Mouse (Mus musculus): ENCODE measurements around the gene 2310030G06Rik. TPM values are rescaled to one million over a fixed set of nuclear protein-coding genes. Genes with fewer than 3 reads are reported as not detected.
A peak's percentile ranks its signal among the peaks of the same experiment; 100 is the strongest.

The 2310030G06Rik gene
- polyA plus RNA-seq, 1 experiment from 2014 or later: 2.6 TPM

DNA sequence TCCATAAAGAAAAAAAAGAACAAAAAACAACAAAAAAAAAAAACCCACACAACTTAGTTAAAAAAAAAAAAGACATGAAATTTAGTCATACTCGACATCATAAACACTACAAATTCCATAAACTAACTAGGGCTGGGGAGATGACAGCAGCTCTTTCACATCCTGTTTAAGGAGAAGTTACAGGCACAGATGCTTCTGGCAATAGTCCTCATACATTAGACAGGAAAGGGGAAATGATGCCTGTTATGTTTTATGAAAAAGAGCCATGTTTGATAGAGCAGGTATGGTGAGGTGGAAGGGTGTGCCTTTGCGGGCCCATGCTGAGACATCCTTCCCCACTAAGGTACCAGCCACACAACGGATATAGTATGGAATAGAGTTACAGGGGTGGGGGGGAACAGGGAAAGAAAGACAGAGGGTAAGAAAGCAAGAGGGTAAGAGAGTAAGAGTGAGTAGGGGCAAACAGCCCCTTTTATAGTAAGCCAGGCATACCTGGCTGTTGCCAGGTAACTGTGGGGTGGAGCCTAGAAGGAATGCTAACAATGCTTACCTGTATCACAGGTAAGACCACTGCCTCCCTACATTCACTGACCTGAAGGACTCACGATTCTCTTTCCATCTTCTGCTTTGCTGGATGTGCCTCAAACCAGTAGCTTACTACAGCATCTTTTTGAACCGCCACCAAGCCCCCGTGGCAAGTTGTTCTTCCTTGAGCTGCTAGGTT, 15.3 kb upstream of the 2310030G06Rik start:
- no peak overlapping the region for H3K4me3 ChIP-seq
- WGBS: 65% methylated on average over 6 of the region's 6 CpGs
- H3K36me3 ChIP-seq: no peaks in the 10 kb centered on the region
- no peaks in the 10 kb centered on the region for H3K9me3 ChIP-seq (replicated peaks)
- no peak overlapping the region for H3K27ac ChIP-seq
- no peak for DNase-seq (ENCODE audit: low spot score)
- H3K4me1 ChIP-seq: no peaks in the 10 kb centered on the region
- H3K27me3 ChIP-seq (ENCODE audit: low read depth, poor library complexity, severe bottlenecking): no peaks in the 10 kb centered on the region

DNA sequence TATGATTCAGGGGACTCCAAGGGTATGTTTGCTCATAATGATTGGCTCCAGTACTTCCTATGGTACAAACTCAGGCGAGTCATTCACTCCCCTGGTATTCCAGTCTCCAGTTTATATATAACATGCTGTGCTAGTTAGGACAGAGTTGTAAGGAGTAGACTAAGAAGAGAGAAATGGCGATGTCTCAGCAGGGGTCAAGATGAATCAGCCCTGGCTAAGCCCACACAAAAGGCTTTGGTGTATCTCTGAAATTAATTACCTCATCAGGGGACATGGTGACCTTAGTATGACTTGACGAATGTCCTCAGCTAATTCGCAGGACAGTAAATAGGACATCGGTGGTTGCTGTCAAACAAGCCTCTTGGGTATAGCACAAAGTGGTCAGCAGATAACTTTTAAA, 10.4 kb upstream of the 2310030G06Rik start:
- H3K27ac ChIP-seq: no peak overlapping the region
- WGBS: 64% methylated on average over 5 of the region's 5 CpGs
- H3K4me3 ChIP-seq: no peak overlapping the region
- peaks cover 9% of the 10 kb centered on the region; the same call in 1 of the 2 replicates for H3K4me1 ChIP-seq
- H3K9me3 ChIP-seq (replicated peaks): no peaks in the 10 kb centered on the region
- H3K27me3 ChIP-seq (ENCODE audit: low read depth, poor library complexity, severe bottlenecking): peaks cover 18% of the 10 kb centered on the region
- no peak for DNase-seq (ENCODE audit: low spot score)
- no peaks in the 10 kb centered on the region for H3K36me3 ChIP-seq

DNA sequence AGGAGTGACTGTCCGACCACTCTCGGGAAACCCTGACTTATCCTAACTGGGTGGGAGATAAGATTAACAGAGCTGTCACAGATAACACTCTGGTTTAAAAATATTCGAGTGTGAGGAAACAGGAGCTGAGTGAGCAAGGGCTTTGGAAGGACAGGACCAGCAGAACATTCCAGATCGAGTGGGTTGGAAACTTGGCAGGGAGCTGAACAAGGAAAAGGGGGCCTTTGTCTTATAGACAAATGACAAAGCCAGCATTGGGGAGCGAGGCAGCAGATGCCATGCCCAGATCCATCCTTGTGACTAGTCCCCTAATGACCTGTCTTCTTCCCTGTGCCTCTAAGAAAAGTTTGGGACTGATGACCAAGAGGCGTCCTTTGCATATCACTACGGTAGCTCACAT, 7.6 kb upstream of the 2310030G06Rik start:
- no peaks in the 10 kb centered on the region for H3K9me3 ChIP-seq (replicated peaks)
- H3K36me3 ChIP-seq: no peaks in the 10 kb centered on the region
- no peak overlapping the region for H3K4me3 ChIP-seq
- peaks cover 13% of the 10 kb centered on the region for H3K4me1 ChIP-seq
- no peak for DNase-seq (ENCODE audit: low spot score)
- H3K27ac ChIP-seq: no peak overlapping the region
- WGBS: 78% methylated on average over 7 of the region's 7 CpGs
- H3K27me3 ChIP-seq (ENCODE audit: low read depth, poor library complexity, severe bottlenecking): peaks cover 28% of the 10 kb centered on the region

DNA sequence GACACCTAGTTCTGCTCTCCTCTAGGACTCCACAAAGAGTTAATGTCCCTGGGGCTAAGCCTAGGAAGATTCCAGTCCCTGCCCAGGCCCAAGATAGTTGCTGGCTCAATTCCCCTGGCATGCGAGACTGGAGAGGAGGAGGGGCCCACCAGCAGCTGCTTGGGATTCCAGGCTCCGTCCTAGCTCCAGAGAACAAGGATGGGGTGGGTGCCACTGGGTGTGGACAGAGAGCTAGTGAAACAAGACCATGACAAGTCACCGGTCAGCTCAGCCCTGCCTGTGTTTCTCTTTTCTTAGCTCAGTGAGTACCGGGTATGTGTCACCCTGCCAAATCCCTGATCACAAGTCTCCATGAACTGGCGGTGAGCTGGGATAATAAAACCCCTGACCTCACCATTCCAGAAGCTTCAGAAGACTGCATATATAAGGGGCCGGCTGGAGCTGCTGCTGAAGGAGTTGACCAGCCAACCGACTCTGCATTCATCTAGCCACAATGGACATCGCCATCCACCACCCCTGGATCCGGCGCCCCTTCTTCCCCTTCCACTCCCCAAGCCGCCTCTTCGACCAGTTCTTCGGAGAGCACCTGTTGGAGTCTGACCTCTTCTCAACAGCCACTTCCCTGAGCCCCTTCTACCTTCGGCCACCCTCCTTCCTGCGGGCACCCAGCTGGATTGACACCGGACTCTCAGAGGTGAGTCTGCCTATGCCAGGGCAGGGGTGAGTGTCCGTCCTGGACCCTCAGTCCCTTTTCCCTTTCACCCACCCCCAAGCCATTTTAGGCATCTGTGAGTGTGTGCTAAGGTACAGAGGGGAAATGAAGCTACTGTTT, 6.7 kb upstream of the 2310030G06Rik start:
- DNase-seq (ENCODE audit: low spot score): no peak

DNA sequence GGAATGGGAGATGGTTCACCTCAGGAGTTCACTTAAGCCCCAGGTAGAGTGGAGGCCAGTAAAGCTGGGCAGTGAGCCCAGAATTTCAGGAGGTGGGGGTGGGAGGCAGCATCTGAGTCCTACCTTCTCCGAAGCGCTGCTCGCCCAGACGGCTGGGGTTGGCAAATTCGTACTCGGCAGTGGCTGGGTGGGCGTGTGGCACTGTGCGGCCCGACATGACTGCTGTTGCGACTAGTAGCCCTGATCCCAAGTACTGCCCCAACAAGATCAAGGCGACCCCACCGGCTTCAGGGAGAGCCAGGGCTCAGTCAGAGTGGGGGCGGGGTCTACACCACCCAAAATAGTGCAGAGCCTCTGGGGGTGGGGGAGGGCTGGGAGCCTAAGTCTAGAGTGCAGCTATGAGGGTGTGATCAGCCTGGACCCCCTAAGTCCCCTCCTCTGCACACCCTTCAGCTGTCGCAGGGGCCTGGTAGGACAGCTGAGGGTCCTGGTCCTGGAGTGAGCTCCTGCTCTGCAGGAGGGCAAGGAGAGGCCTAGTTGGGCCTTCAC, 5.8 kb upstream of the 2310030G06Rik start, which contains the start of gene Hspb2:
Gene Hspb2, minus strand, starts transcription at position 301 of the 549 bp plus-strand sequence.
- no peaks in the 10 kb centered on the region for H3K9me3 ChIP-seq (replicated peaks)
- H3K36me3 ChIP-seq: no peaks in the 10 kb centered on the region
- DNase-seq (ENCODE audit: low spot score): no peak
- WGBS: 64% methylated on average over 14 of the region's 14 CpGs
- peaks cover 34% of the 10 kb centered on the region for H3K27me3 ChIP-seq (ENCODE audit: low read depth, poor library complexity, severe bottlenecking)
- H3K4me1 ChIP-seq: peaks cover 13% of the 10 kb centered on the region
- H3K4me3 ChIP-seq: no peak within 1 kb of the TSS
- H3K27ac ChIP-seq: peak within 1 kb of the TSS; percentile 23; the same call in 1 of the 2 replicates

More for the DNA sequence above, 6.7 kb upstream of the 2310030G06Rik start:
- Histone ChIP-seq H3K4me1 (peaks cover 13% of the 10 kb centered on the region), H3K27ac (no peak overlapping the region), H3K27me3 (ENCODE audit: low read depth, poor library complexity, severe bottlenecking) (peaks cover 28% of the 10 kb centered on the region), H3K36me3 (no peaks in the 10 kb centered on the region), H3K4me3 (no peak overlapping the region), H3K9me3 (replicated peaks) (no peaks in the 10 kb centered on the region)
- WGBS: 73% methylated on average over 17 of the region's 17 CpGs

DNA sequence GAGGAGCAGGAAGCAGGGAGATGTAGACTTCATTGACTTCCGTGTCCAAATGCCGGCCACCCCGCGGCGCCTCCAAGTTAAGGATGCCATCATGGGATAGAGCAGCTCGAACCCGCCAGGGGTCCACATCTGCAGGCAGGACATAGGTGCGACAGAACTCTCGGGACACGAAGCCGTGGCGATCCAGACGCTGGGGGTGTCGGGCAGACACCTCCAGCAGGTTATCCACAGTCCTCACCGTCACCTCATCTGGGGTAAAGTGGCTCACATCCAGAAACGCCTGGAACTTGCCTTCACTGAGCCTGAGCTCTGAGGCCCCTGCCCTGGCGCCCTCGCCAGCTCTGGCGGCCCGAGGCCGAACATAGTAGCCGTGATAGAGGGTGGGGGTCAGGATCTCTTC, 5.0 kb upstream of the 2310030G06Rik start, which contains the start of gene Cryab:
Gene Cryab, plus strand, starts transcription at position 3 of the 400 bp plus-strand sequence.
- Histone ChIP-seq H3K4me3 (no peak within 1 kb of the TSS), H3K36me3 (no peaks in the 10 kb centered on the region), H3K27me3 (ENCODE audit: low read depth, poor library complexity, severe bottlenecking) (peaks cover 42% of the 10 kb centered on the region), H3K27ac (peak within 1 kb of the TSS; percentile 23; the same call in 1 of the 2 replicates), H3K9me3 (replicated peaks) (no peaks in the 10 kb centered on the region), H3K4me1 (peaks cover 17% of the 10 kb centered on the region)
- 72% methylated on average over 22 of the region's 22 CpGs for WGBS
- DNase-seq (ENCODE audit: low spot score): no peak

DNA sequence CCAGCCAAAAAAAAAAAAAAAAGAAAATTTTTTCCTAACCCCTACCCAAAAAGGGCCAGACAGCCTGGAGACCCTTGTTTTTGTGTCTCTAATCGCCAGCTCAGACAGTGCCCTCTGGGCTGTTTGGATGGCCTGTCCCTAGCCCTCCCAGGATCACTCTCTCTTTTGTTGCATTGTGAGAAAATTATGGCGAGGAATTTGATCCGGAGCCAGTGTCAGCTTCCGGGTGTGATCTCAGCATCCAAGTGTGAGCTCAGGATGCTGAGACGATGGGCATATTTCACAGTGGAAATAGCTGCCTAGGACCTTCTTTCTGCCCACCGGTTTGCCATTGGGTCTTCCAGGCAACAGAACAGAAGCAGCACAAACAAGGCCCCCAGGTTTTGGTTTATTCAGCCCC, 4.4 kb upstream of the 2310030G06Rik start:
- no peak for DNase-seq (ENCODE audit: low spot score)
- Histone ChIP-seq H3K4me3 (no peak overlapping the region), H3K4me1 (peaks cover 23% of the 10 kb centered on the region), H3K9me3 (replicated peaks) (no peaks in the 10 kb centered on the region), H3K27me3 (ENCODE audit: low read depth, poor library complexity, severe bottlenecking) (peaks cover 48% of the 10 kb centered on the region), H3K36me3 (no peaks in the 10 kb centered on the region), H3K27ac (peak overlapping the region; percentile 23; the same call in 1 of the 2 replicates)
- 82% methylated on average over 6 of the region's 6 CpGs for WGBS

DNA sequence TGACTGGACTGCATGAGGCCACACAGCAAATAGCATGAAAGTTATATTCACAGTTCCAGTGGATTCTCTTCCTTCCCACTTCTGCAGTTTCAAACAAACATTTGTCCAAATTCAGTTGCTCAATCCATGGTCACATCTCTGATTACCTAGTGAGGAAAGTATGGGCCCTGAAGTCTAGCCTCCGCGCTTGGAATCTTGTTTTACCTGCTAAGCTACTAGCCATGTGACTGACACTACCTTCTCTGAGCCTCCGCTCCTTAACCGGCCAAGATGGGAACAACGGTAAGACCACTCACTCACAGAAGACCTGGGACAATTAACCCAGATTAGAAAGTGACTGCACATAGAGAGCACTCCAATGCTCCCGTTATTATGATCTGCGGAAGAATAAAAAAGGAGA, 530 bp downstream of the 2310030G06Rik start:
- Histone ChIP-seq H3K9me3 (replicated peaks) (no peaks in the 10 kb centered on the region), H3K27me3 (ENCODE audit: low read depth, poor library complexity, severe bottlenecking) (peaks cover 26% of the 10 kb centered on the region), H3K4me1 (peaks cover 10% of the 10 kb centered on the region), H3K36me3 (no peaks in the 10 kb centered on the region), H3K27ac (peak overlapping the region; percentile 64), H3K4me3 (peak overlapping the region; percentile 54)
- WGBS: 10% methylated on average over 7 of the region's 7 CpGs
- DNase-seq (ENCODE audit: low spot score): no peak

DNA sequence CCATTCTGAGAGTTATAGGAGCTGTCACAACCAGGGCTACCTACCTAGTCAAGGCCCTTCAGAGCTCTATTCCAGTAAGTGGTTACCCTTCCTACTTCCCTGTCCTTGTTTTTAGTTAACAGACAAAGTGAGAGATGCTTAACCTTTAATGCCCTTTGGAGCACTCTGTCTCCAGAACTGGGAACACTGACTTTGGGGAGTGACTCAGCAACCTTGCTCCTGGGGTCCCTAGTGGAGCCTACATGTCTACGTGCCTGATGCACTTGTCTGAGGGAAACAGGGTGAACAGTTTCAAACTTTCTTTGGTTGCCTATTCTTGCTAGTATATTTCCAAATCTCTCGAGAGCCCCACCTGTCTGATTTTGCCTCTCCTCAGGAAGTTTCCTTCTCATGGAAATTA, 3.6 kb downstream of the 2310030G06Rik start:
- 86% methylated on average over 2 of the region's 2 CpGs for WGBS
- H3K9me3 ChIP-seq (replicated peaks): no peaks in the 10 kb centered on the region
- H3K27me3 ChIP-seq (ENCODE audit: low read depth, poor library complexity, severe bottlenecking): peaks cover 25% of the 10 kb centered on the region
- no peak for DNase-seq (ENCODE audit: low spot score)
- no peak overlapping the region for H3K4me3 ChIP-seq
- H3K27ac ChIP-seq: no peak overlapping the region
- peaks cover 19% of the 10 kb centered on the region for H3K4me1 ChIP-seq
- no peaks in the 10 kb centered on the region for H3K36me3 ChIP-seq

DNA sequence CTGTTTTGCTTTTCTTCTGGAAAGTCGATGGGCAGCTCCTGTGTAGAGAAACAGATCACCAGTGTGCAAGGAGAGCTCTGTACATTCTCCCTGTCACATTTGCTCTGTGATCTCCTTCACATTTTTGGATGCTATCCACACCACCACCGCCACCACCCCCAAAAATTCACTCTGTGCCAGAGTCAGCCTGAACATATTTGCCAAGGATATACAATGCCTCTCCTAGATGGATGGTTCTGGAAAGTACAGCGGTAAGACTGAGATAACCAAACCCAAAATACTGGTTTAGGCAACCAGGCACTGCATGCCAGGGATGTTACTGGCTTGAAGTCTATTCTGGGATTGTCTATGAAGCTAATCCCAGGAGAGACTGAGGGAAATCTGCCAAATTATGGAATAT, 4.1 kb downstream of the 2310030G06Rik start:
- WGBS: 92% methylated on average over 3 of the region's 3 CpGs
- Histone ChIP-seq H3K36me3 (no peaks in the 10 kb centered on the region), H3K27ac (no peak overlapping the region), H3K4me3 (no peak overlapping the region), H3K27me3 (ENCODE audit: low read depth, poor library complexity, severe bottlenecking) (peaks cover 21% of the 10 kb centered on the region), H3K9me3 (replicated peaks) (no peaks in the 10 kb centered on the region), H3K4me1 (peaks cover 19% of the 10 kb centered on the region)
- no peak for DNase-seq (ENCODE audit: low spot score)

DNA sequence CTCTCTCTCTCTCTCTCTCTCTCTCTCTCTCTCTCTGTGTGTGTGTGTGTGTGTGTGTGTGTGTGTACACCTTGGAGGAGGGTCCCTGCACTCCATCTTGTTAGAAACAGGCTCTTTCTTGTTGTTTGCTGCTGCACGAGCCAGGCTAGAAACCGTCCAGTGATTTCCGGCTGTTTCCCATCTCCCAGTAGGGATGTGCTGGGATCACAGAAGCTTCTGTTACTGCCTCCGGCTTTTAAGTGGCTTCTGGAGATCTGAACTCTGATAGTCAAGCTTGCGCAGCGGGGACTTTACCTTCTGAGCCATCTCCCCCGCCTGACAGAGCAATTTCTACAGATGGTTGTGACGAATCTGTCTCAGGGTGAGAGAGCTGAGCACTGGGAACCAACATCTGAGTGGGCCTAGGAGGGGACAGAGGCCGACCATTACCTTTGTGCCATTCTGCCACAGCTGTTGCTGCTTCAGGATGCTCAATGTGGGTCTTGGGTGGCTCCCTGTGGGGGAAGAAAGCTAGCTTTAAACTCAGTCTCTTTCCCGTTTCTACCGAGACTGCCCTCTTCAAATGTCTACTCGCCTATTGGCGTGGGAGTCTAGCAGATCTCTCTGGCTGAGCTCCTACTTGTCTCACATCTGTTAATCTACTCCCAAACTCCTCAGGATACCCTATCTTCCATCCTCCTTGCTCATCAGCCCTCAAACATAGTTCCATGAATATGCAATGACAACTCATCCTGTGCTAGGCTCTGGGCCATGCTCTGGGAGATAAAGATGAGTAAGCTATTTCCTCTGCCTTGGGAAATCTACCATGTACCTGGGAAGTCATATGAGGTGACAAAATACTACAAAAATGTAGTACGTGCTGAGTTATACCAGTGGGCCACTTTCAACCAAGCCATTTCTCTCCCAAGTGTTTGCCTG, 5.2 kb downstream of the 2310030G06Rik start:
- Histone ChIP-seq H3K36me3 (no peaks in the 10 kb centered on the region), H3K9me3 (replicated peaks) (no peaks in the 10 kb centered on the region), H3K4me1 (peaks cover 13% of the 10 kb centered on the region), H3K27me3 (ENCODE audit: low read depth, poor library complexity, severe bottlenecking) (peaks cover 9% of the 10 kb centered on the region; the same call in 1 of the 2 replicates), H3K27ac (no peak overlapping the region), H3K4me3 (no peak overlapping the region)
- WGBS: 89% methylated on average over 14 of the region's 14 CpGs
- DNase-seq (ENCODE audit: low spot score): no peak
